Mouse (Mus musculus): Measurements from ENCODE around the gene Lrrk1. TPM values are rescaled to one million over a fixed set of nuclear protein-coding genes. Genes with fewer than 3 reads are reported as not detected.

Lrrk1 gene
- polyA plus RNA-seq, 1 experiment, result 31.0 TPM

DNA sequence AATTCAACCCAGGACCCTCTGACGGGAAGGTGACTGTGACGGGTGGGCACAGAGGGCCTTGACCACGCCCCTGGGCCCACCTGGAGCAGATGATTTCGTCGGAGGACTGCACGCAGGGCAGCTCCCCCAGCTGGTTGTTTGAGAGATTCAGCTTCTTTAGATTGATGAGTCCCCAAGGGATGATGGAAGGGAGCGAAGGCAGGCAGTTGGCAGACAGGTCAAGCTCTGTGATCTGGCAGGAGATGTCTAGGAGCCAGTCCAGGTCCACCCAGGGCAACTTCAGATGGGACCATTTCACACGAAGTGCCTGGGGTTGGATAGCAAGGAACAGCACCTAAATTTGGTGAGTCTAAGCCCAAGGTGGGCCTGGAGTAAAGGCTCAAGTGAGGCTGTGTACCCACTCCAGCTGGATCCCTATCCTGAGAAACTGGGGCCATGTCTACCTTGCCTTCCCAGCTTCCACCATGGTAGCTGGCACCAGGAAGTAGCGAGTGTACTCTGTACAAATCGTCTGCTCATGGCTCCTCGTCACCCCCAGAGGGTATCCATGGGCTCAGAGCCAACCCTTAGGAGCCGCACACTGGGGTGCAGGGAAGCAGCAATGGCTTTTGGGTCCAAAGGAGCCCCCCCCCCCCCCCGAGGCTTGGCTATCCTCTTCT is 79.4 kb downstream of the Lrrk1 start:
- H3K4me1 ChIP-seq (ENCODE audit: control insufficient read depth, insufficient read depth, low read length), result peaks cover 3% of the 10 kb centered on the region
- TF ChIP-seq CTCF (IDR thresholded peaks at IDR 0.05; ENCODE audit: borderline replicate concordance, insufficient read depth, low read length) (no peak), POLR2A (IDR thresholded peaks at IDR 0.05; ENCODE audit: low read depth, low read length) (no peak)
- no peak overlapping the region for H3K4me3 ChIP-seq (ENCODE audit: insufficient read depth, low read length)
- H3K27ac ChIP-seq (ENCODE audit: insufficient read depth, low read length), result 0 out of 2 replicates have a peak overlapping the region, but pooled peaks have one; percentile 66

DNA sequence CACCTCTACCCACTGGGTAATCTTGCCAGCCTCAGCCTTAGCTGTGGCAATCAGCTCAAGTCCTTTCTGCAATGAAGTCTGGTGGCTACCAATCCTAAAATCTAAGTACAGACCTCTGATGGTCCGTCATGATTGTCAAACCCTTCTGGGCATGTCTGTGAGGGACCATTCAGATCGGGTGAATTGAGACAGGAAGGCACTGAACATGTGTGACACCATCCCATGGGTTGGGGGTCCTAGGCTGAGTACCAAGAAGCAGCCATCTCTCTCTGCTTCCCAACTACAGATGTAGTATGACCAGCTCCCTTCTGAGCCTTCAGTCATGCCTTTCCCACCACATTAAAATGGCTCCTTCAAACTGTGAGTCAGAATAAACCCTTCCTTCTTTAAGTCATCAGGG is 80.4 kb downstream of the Lrrk1 start:
- Histone ChIP-seq H3K4me3 (ENCODE audit: insufficient read depth, low read length) (no peak overlapping the region), H3K27ac (ENCODE audit: insufficient read depth, low read length) (no peak overlapping the region), H3K4me1 (ENCODE audit: control insufficient read depth, insufficient read depth, low read length) (peaks cover 3% of the 10 kb centered on the region)
- TF ChIP-seq CTCF (IDR thresholded peaks at IDR 0.05; ENCODE audit: borderline replicate concordance, insufficient read depth, low read length) (no peak), POLR2A (IDR thresholded peaks at IDR 0.05; ENCODE audit: low read depth, low read length) (no peak)

- peaks cover 3% of the 10 kb centered on the region for H3K4me1 ChIP-seq (ENCODE audit: control insufficient read depth, insufficient read depth, low read length)
- H3K27ac ChIP-seq (ENCODE audit: insufficient read depth, low read length), result no peak overlapping the region
- H3K4me3 ChIP-seq (ENCODE audit: insufficient read depth, low read length), result no peak overlapping the region
- TF ChIP-seq CTCF (IDR thresholded peaks at IDR 0.05; ENCODE audit: borderline replicate concordance, insufficient read depth, low read length), result no peak
- no peak for TF ChIP-seq POLR2A (IDR thresholded peaks at IDR 0.05; ENCODE audit: low read depth, low read length)
These were observed 82.4 kb downstream of the Lrrk1 start for GRCm38 (mm10) chr7:66305714-66306198.

- Histone ChIP-seq H3K4me1 (ENCODE audit: control insufficient read depth, insufficient read depth, low read length) (peaks cover 3% of the 10 kb centered on the region), H3K27ac (ENCODE audit: insufficient read depth, low read length) (0 out of 2 replicates have a peak overlapping the region, but pooled peaks have one; percentile 18), H3K4me3 (ENCODE audit: insufficient read depth, low read length) (no peak overlapping the region)
- TF ChIP-seq POLR2A (IDR thresholded peaks at IDR 0.05; ENCODE audit: low read depth, low read length) (no peak), CTCF (IDR thresholded peaks at IDR 0.05; ENCODE audit: borderline replicate concordance, insufficient read depth, low read length) (no peak)
These were observed 83.0 kb downstream of the Lrrk1 start for GRCm38 (mm10) chr7:66304993-66305713.

DNA sequence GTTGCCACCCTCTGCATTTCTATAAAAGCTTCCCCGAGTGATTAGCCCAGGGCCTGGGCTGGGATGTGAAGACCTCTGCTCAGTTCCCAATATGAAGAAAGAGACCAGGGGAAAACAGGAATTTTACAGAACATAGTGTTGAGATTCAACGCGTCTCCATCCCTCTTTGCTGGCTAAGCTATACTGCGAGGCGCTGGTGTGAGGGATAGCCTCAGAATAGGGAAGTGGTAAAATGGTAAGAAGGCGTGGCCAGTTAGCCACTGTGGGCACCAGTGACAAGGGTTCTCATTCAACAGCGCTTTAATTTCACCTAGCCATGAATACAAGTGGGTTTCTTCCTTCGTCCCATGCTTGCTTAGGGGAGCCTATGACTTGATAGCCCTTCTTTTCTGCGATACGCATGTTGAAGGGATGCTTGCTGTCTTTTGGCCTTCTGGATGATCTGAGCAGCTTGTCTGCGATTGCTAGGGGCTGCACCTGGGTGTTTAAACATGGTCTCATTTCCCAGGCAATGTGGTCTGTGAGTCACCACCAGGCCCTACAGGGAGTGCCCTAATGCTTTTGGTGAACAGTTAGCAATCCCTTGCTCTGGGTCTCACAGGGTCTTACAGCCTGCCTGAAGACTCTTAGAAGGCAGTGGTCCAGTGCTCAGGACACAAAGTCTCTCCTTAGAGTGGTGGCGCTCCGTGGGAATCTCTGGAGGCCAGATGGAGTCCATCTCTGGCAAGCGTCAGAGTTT is 84.1 kb downstream of the Lrrk1 start:
- H3K4me3 ChIP-seq (ENCODE audit: insufficient read depth, low read length), result no peak overlapping the region
- peaks cover under 1% of the 10 kb centered on the region; the same call in 1 of the 2 replicates for H3K4me1 ChIP-seq (ENCODE audit: control insufficient read depth, insufficient read depth, low read length)
- H3K27ac ChIP-seq (ENCODE audit: insufficient read depth, low read length), result no peak overlapping the region
- TF ChIP-seq CTCF (IDR thresholded peaks at IDR 0.05; ENCODE audit: borderline replicate concordance, insufficient read depth, low read length) (no peak), POLR2A (IDR thresholded peaks at IDR 0.05; ENCODE audit: low read depth, low read length) (no peak)

DNA sequence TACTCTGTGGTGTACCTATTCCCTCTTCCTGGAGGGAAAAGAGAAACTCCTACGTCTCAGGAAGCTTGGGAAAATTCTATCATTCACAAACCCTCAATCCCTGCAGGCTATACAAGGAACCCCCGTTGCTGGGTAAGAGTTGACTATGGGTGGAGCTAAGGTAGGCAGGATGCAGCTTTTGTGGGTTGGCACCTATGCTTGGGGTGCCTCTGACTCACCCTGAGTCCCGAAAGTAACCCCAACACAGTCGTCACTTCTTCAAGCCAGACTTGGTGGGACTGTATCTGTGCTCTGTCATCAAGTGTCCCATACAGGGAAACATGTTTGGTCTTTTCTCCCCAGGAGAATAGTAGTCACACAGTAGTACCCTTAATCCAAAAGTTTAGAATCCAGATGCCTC is 86.7 kb downstream of the Lrrk1 start:
- no peaks in the 10 kb centered on the region for H3K4me1 ChIP-seq (ENCODE audit: control insufficient read depth, insufficient read depth, low read length)

DNA sequence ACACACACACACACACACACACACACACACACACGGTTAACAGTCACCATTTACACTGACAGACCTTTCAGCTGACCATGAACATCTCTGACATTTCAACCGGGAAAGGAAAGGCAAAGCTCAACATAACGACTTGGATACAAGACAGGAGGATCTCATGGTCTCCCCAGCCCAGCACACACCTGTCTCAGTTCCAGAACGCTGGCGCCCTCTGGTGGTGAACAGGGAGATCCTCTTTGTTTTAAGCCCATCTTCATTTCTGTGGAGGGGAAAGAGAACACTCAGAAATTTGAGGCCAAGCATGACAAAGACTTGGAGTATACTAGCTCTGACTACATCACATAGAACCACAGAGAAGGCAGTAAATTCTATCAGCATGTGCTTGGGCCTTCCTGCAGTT is 87.5 kb downstream of the Lrrk1 start:
- Histone ChIP-seq H3K4me3 (ENCODE audit: insufficient read depth, low read length) (no peak overlapping the region), H3K4me1 (ENCODE audit: control insufficient read depth, insufficient read depth, low read length) (no peaks in the 10 kb centered on the region), H3K27ac (ENCODE audit: insufficient read depth, low read length) (no peak overlapping the region)
- TF ChIP-seq POLR2A (IDR thresholded peaks at IDR 0.05; ENCODE audit: low read depth, low read length) (no peak), CTCF (IDR thresholded peaks at IDR 0.05; ENCODE audit: borderline replicate concordance, insufficient read depth, low read length) (peak; percentile 68; the same call in 1 of the 2 replicates)

More for the DNA sequence above, 86.7 kb downstream of the Lrrk1 start:
- TF ChIP-seq POLR2A (IDR thresholded peaks at IDR 0.05; ENCODE audit: low read depth, low read length) (no peak), CTCF (IDR thresholded peaks at IDR 0.05; ENCODE audit: borderline replicate concordance, insufficient read depth, low read length) (no peak)
- no peak overlapping the region for H3K4me3 ChIP-seq (ENCODE audit: insufficient read depth, low read length)
- H3K27ac ChIP-seq (ENCODE audit: insufficient read depth, low read length), result no peak overlapping the region

- H3K4me3 ChIP-seq (ENCODE audit: insufficient read depth, low read length), result no peak overlapping the region
- no peak for TF ChIP-seq POLR2A (IDR thresholded peaks at IDR 0.05; ENCODE audit: low read depth, low read length)
- TF ChIP-seq CTCF (IDR thresholded peaks at IDR 0.05; ENCODE audit: borderline replicate concordance, insufficient read depth, low read length), result no peak
- H3K27ac ChIP-seq (ENCODE audit: insufficient read depth, low read length), result no peak overlapping the region
- H3K4me1 ChIP-seq (ENCODE audit: control insufficient read depth, insufficient read depth, low read length), result no peaks in the 10 kb centered on the region
These were observed 90.5 kb downstream of the Lrrk1 start for GRCm38 (mm10) chr7:66297656-66298021.

DNA sequence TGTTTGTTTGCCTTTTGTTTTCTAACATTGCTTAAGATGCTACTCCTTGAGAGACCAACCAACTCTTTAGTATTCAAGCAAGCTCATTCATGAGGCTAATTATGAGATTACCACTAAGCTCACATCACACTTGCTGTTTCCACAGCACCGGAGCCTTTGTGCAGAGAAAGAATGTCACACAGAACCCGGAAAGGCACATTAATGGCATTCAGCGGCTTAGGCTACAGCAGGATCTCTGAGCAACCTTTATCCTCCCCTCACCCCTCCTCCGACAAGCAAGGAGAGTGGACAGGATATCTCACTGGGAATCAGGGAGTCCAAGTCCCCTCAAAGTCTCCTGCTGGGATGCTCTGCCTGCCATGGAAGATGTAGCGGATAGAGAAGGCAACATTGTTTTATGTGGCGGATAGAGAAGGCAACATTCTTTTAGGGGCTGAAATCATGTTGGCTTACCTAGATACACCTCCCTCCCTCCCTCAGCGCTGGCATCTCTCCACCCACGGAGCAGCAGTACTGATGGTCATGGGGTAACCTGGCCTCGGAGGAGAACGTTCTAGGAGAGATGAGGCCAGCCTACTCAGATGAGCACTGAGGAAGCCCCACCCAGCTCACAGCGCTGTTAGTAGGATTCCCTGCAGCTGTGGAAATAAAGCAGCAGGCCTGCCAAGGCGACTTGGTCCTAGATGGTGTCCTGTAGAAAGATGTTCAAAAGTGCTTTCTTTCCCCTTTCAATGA is 91.1 kb downstream of the Lrrk1 start:
- H3K4me3 ChIP-seq (ENCODE audit: insufficient read depth, low read length), result no peak overlapping the region
- H3K27ac ChIP-seq (ENCODE audit: insufficient read depth, low read length), result no peak overlapping the region
- H3K4me1 ChIP-seq (ENCODE audit: control insufficient read depth, insufficient read depth, low read length), result no peaks in the 10 kb centered on the region
- TF ChIP-seq CTCF (IDR thresholded peaks at IDR 0.05; ENCODE audit: borderline replicate concordance, insufficient read depth, low read length) (no peak), POLR2A (IDR thresholded peaks at IDR 0.05; ENCODE audit: low read depth, low read length) (no peak)
